Mouse (Mus musculus) myocyte (in vitro differentiated cells): Measurements from ENCODE around the gene Ptprb. TPM values are rescaled to one million over a fixed set of nuclear protein-coding genes. Genes with fewer than 3 reads are reported as not detected.

ENCODE experiments used
- H3K27me3 ChIP-seq: one replicate; pipeline ENCODE4 v1.6.1; 2011; ENCODE audit not compliant: control insufficient read depth, insufficient read depth, insufficient read length
- H3K36me3 ChIP-seq: one replicate; pipeline ENCODE4 v1.6.1; 2011; ENCODE audit not compliant: control insufficient read depth, insufficient read depth
- H3K4me2 ChIP-seq: one replicate; pipeline ENCODE4 v1.6.1; 2011; ENCODE audit warnings: low read depth, control low read depth
- H3K4me3 ChIP-seq: one replicate; pipeline ENCODE4 v1.5.1; 2011; ENCODE audit warnings: mild to moderate bottlenecking, control low read depth, moderate library complexity
- H3K79me2 ChIP-seq: one replicate; pipeline ENCODE4 v1.6.1; 2011; ENCODE audit not compliant: control insufficient read depth, insufficient read depth
- H3ac ChIP-seq: one replicate; pipeline ENCODE4 v1.6.1; 2011; ENCODE audit not compliant: control insufficient read depth, insufficient read length
- CEBPB ChIP-seq: IDR thresholded peaks from 2 replicates; pipeline ENCODE4 v1.6.1; 2011; ENCODE audit warnings: mild to moderate bottlenecking, moderate library complexity; ENCODE audit not compliant: poor library complexity, insufficient read depth, severe bottlenecking
- E2F4 ChIP-seq: IDR thresholded peaks from one replicate; pipeline ENCODE4 v1.6.1; 2011; ENCODE audit warnings: mild to moderate bottlenecking, control low read depth, moderate library complexity; ENCODE audit not compliant: insufficient read depth
- MAX ChIP-seq: IDR thresholded peaks from one replicate; pipeline ENCODE4 v1.6.1; 2011; ENCODE audit warnings: low read depth, mild to moderate bottlenecking, control low read depth
- MYOD1 ChIP-seq, 3 experiments: IDR thresholded peaks; one replicate each; pipeline ENCODE4 v1.6.1; 2011; ENCODE audit warnings: control low read depth in 2 of 3, low read depth in 2 of 3, mild to moderate bottlenecking in 2 of 3, moderate library complexity in 1 of 3; ENCODE audit not compliant: insufficient read length in 2 of 3, control insufficient read depth in 1 of 3
- MYOG ChIP-seq, 3 experiments: IDR thresholded peaks; one replicate each; pipeline ENCODE4 v1.6.1; 2011; ENCODE audit warnings: control low read depth in 2 of 3, low read depth in 2 of 3, mild to moderate bottlenecking in 2 of 3; ENCODE audit not compliant: insufficient read length in 2 of 3, control insufficient read depth in 1 of 3, insufficient read depth in 1 of 3
- POLR2A ChIP-seq: IDR thresholded peaks from one replicate; pipeline ENCODE4 v1.6.1; 2011; ENCODE audit warnings: low read depth, mild to moderate bottlenecking, control low read depth, moderate library complexity; ENCODE audit not compliant: insufficient read length
- POLR2AphosphoS2 ChIP-seq: IDR thresholded peaks from one replicate; pipeline ENCODE4 v1.6.1; 2011; ENCODE audit warnings: low read depth, control low read depth; ENCODE audit not compliant: insufficient read length
- REST ChIP-seq: IDR thresholded peaks from one replicate; pipeline ENCODE4 v1.6.1; 2011; ENCODE audit warnings: mild to moderate bottlenecking, control low read depth, moderate library complexity; ENCODE audit not compliant: insufficient read depth, insufficient read length
- SRF ChIP-seq: IDR thresholded peaks from one replicate; pipeline ENCODE4 v1.6.1; 2011; ENCODE audit warnings: low read depth; ENCODE audit not compliant: control insufficient read depth, insufficient read length
- TCF12 ChIP-seq: IDR thresholded peaks from one replicate; pipeline ENCODE4 v1.6.1; 2011; ENCODE audit warnings: mild to moderate bottlenecking, control low read depth; ENCODE audit not compliant: poor library complexity, insufficient read depth, severe bottlenecking
- TCF3 ChIP-seq: IDR thresholded peaks from one replicate; pipeline ENCODE4 v1.6.1; 2011; ENCODE audit warnings: low read depth, control low read depth; ENCODE audit not compliant: insufficient read length
- USF1 ChIP-seq: IDR thresholded peaks from one replicate; pipeline ENCODE4 v1.6.1; 2011; ENCODE audit warnings: low read depth, mild to moderate bottlenecking, control low read depth, moderate library complexity
- polyA plus RNA-seq: library from polyadenylated mRNA; unstranded; fragments of >200 nt; fragmentation: generic; extraction: Trizol; gene quantifications from one replicate; pipeline ENCODE4 v1.2.1, GENCODE M21; 2012; ENCODE audit warnings: missing spikeins

The Ptprb gene
- polyA plus RNA-seq, 1 experiment, result 0.01 TPM

- H3K4me2 ChIP-seq, result no peak overlapping the region
These were observed 142.9 kb downstream of the Ptprb start for GRCm38 (mm10) chr10:116418121-116418726.

GRCm38 (mm10) chr10:116420976-116421375 is 145.7 kb downstream of the Ptprb start:
- Histone ChIP-seq H3K27me3 (no peaks in the 10 kb centered on the region), H3K4me2 (no peak overlapping the region), H3K36me3 (no peaks in the 10 kb centered on the region), H3K4me3 (no peak overlapping the region), H3K79me2 (no peaks in the 10 kb centered on the region), H3ac (no peak overlapping the region)
- TF ChIP-seq MYOD1 (IDR thresholded peaks at IDR 0.05; ENCODE audit: control insufficient read depth in 1 of 3, insufficient read length in 2 of 3, low read depth in 2 of 3) (no peak), POLR2A (no peak), USF1 (no peak), SRF (no peak), MYOG (IDR thresholded peaks at IDR 0.05; ENCODE audit: control insufficient read depth in 1 of 3, insufficient read depth in 1 of 3, insufficient read length in 2 of 3, low read depth in 2 of 3) (no peak), CEBPB (no peak), REST (no peak), TCF12 (no peak), TCF3 (no peak), MAX (no peak), POLR2AphosphoS2 (no peak), E2F4 (no peak)

More at GRCm38 (mm10) chr10:116418121-116418726, 142.9 kb downstream of the Ptprb start:
- no peaks in the 10 kb centered on the region for H3K36me3 ChIP-seq
- no peak overlapping the region for H3ac ChIP-seq
- H3K79me2 ChIP-seq, result no peaks in the 10 kb centered on the region
- H3K4me3 ChIP-seq, result no peak overlapping the region
- no peaks in the 10 kb centered on the region for H3K27me3 ChIP-seq
- TF ChIP-seq REST (no peak), POLR2AphosphoS2 (no peak), POLR2A (no peak), MYOD1 (IDR thresholded peaks at IDR 0.05; ENCODE audit: control insufficient read depth in 1 of 3, insufficient read length in 2 of 3, low read depth in 2 of 3) (no peak), TCF3 (no peak), MYOG (IDR thresholded peaks at IDR 0.05; ENCODE audit: control insufficient read depth in 1 of 3, insufficient read depth in 1 of 3, insufficient read length in 2 of 3, low read depth in 2 of 3) (no peak), USF1 (no peak), TCF12 (no peak), SRF (no peak), CEBPB (no peak), E2F4 (no peak), MAX (no peak)

- no peaks in the 10 kb centered on the region for H3K79me2 ChIP-seq
- no peak for TF ChIP-seq MAX
- no peak for TF ChIP-seq REST
- TF ChIP-seq POLR2A, result no peak
- no peak for TF ChIP-seq USF1
- no peak for TF ChIP-seq MYOG (IDR thresholded peaks at IDR 0.05; ENCODE audit: control insufficient read depth in 1 of 3, insufficient read depth in 1 of 3, insufficient read length in 2 of 3, low read depth in 2 of 3)
- no peak for TF ChIP-seq CEBPB
- TF ChIP-seq TCF12, result no peak
- no peak for TF ChIP-seq SRF
- no peak for TF ChIP-seq E2F4
- TF ChIP-seq POLR2AphosphoS2, result no peak
- no peak for TF ChIP-seq MYOD1 (IDR thresholded peaks at IDR 0.05; ENCODE audit: control insufficient read depth in 1 of 3, insufficient read length in 2 of 3, low read depth in 2 of 3)
- no peak for TF ChIP-seq TCF3
These were observed 147.2 kb downstream of the Ptprb start for GRCm38 (mm10) chr10:116422551-116422950.

GRCm38 (mm10) chr10:116424921-116425320 is 149.6 kb downstream of the Ptprb start:
- no peak overlapping the region for H3K4me3 ChIP-seq
- H3K27me3 ChIP-seq, result no peaks in the 10 kb centered on the region
- H3ac ChIP-seq, result no peak overlapping the region
- no peak overlapping the region for H3K4me2 ChIP-seq
- H3K79me2 ChIP-seq, result no peaks in the 10 kb centered on the region
- H3K36me3 ChIP-seq, result no peaks in the 10 kb centered on the region
- TF ChIP-seq CEBPB (no peak), E2F4 (no peak), POLR2AphosphoS2 (no peak), MYOG (IDR thresholded peaks at IDR 0.05; ENCODE audit: control insufficient read depth in 1 of 3, insufficient read depth in 1 of 3, insufficient read length in 2 of 3, low read depth in 2 of 3) (no peak), MAX (no peak), REST (no peak), SRF (no peak), TCF12 (no peak), TCF3 (no peak), POLR2A (no peak), MYOD1 (IDR thresholded peaks at IDR 0.05; ENCODE audit: control insufficient read depth in 1 of 3, insufficient read length in 2 of 3, low read depth in 2 of 3) (no peak), USF1 (no peak)

More at GRCm38 (mm10) chr10:116422551-116422950, 147.2 kb downstream of the Ptprb start:
- no peak overlapping the region for H3K4me2 ChIP-seq
- H3K27me3 ChIP-seq, result no peaks in the 10 kb centered on the region
- no peak overlapping the region for H3ac ChIP-seq
- no peak overlapping the region for H3K4me3 ChIP-seq
- H3K36me3 ChIP-seq, result no peaks in the 10 kb centered on the region
